Mouse (Mus musculus): ENCODE data around the gene Lrch1. TPM values are rescaled to one million over a fixed set of nuclear protein-coding genes. Genes with fewer than 3 reads are reported as not detected.

Gene Lrch1
- polyA plus RNA-seq, 1 experiment from 2014 or later, result 10.1 TPM

GRCm38 (mm10) chr14:74732079-74732783, 215.4 kb downstream of the Lrch1 start, which contains the start of gene Esd:
Gene Esd, plus strand, starts transcription at chr14:74732297.
- DNase-seq (ENCODE audit: low spot score) (peak; percentile 97), ATAC-seq (replicated peaks; ENCODE audit: insufficient number of reproducible peaks, low FRiP score, low TSS enrichment, low read depth) (peak; percentile 98)
- Histone ChIP-seq H3K4me3 (ENCODE audit: low read depth, low read length) (peak within 1 kb of the TSS; percentile 82), H3K27me3 (ENCODE audit: control insufficient read depth, insufficient read depth, low read length) (no peaks in the 10 kb centered on the region), H3K9me3 (replicated peaks; ENCODE audit: control insufficient read depth, low read length) (no peaks in the 10 kb centered on the region), H3K4me2 (ENCODE audit: low read depth, low read length) (peak within 1 kb of the TSS; percentile 81), H3K27ac (replicated peaks; ENCODE audit: low read depth, low read length) (peak within 1 kb of the TSS; percentile 75; the same call in 1 of the 2 replicates), H3K36me3 (replicated peaks; ENCODE audit: control insufficient read depth, insufficient read depth, low read depth, low read length) (no peaks in the 10 kb centered on the region), H3K9ac (replicated peaks; ENCODE audit: low read length) (peak within 1 kb of the TSS; percentile 84), H3K4me1 (ENCODE audit: control insufficient read depth, insufficient read depth, low read length) (no peaks in the 10 kb centered on the region)
- WGBS, result under 1% methylated on average over 53 of the region's 53 CpGs

- ATAC-seq (replicated peaks; ENCODE audit: insufficient number of reproducible peaks, low FRiP score, low TSS enrichment, low read depth) (no peak), DNase-seq (ENCODE audit: low spot score) (no peak)
- H3K4me2 ChIP-seq (ENCODE audit: low read depth, low read length), result peak overlapping the region; percentile 81
- H3K4me3 ChIP-seq (ENCODE audit: low read depth, low read length), result peak overlapping the region; percentile 82
- H3K9ac ChIP-seq (replicated peaks; ENCODE audit: low read length), result no peak overlapping the region
- WGBS, result 29% methylated on average over 9 of the region's 9 CpGs
- H3K9me3 ChIP-seq (replicated peaks; ENCODE audit: control insufficient read depth, low read length), result no peaks in the 10 kb centered on the region
- no peaks in the 10 kb centered on the region for H3K27me3 ChIP-seq (ENCODE audit: control insufficient read depth, insufficient read depth, low read length)
- no peaks in the 10 kb centered on the region for H3K36me3 ChIP-seq (replicated peaks; ENCODE audit: control insufficient read depth, insufficient read depth, low read depth, low read length)
- no peak overlapping the region for H3K27ac ChIP-seq (replicated peaks; ENCODE audit: low read depth, low read length)
- no peaks in the 10 kb centered on the region for H3K4me1 ChIP-seq (ENCODE audit: control insufficient read depth, insufficient read depth, low read length)
Observed at GRCm38 (mm10) chr14:74731221-74732078, 216.2 kb downstream of the Lrch1 start.

GRCm38 (mm10) chr14:74723541-74723940, 224.1 kb downstream of the Lrch1 start:
- no peaks in the 10 kb centered on the region for H3K36me3 ChIP-seq (replicated peaks; ENCODE audit: control insufficient read depth, insufficient read depth, low read depth, low read length)
- H3K27ac ChIP-seq (replicated peaks; ENCODE audit: low read depth, low read length), result no peak overlapping the region
- no peak for ATAC-seq (replicated peaks; ENCODE audit: insufficient number of reproducible peaks, low FRiP score, low TSS enrichment, low read depth)
- no peak for DNase-seq (ENCODE audit: low spot score)
- H3K9ac ChIP-seq (replicated peaks; ENCODE audit: low read length), result no peak overlapping the region
- no peaks in the 10 kb centered on the region for H3K27me3 ChIP-seq (ENCODE audit: control insufficient read depth, insufficient read depth, low read length)
- no peak overlapping the region for H3K4me3 ChIP-seq (ENCODE audit: low read depth, low read length)
- H3K9me3 ChIP-seq (replicated peaks; ENCODE audit: control insufficient read depth, low read length), result no peaks in the 10 kb centered on the region
- H3K4me1 ChIP-seq (ENCODE audit: control insufficient read depth, insufficient read depth, low read length), result no peaks in the 10 kb centered on the region
- 73% methylated on average over 3 of the region's 3 CpGs for WGBS
- H3K4me2 ChIP-seq (ENCODE audit: low read depth, low read length), result no peak overlapping the region

- Histone ChIP-seq H3K4me1 (ENCODE audit: control insufficient read depth, insufficient read depth, low read length) (no peaks in the 10 kb centered on the region), H3K9ac (replicated peaks; ENCODE audit: low read length) (no peak overlapping the region), H3K27me3 (ENCODE audit: control insufficient read depth, insufficient read depth, low read length) (no peaks in the 10 kb centered on the region), H3K27ac (replicated peaks; ENCODE audit: low read depth, low read length) (no peak overlapping the region), H3K36me3 (replicated peaks; ENCODE audit: control insufficient read depth, insufficient read depth, low read depth, low read length) (no peaks in the 10 kb centered on the region), H3K4me3 (ENCODE audit: low read depth, low read length) (no peak overlapping the region), H3K9me3 (replicated peaks; ENCODE audit: control insufficient read depth, low read length) (no peaks in the 10 kb centered on the region), H3K4me2 (ENCODE audit: low read depth, low read length) (no peak overlapping the region)
- no peak for ATAC-seq (replicated peaks; ENCODE audit: insufficient number of reproducible peaks, low FRiP score, low TSS enrichment, low read depth)
- WGBS, result 27% methylated on average over 3 of the region's 3 CpGs
- peak; percentile 78 for DNase-seq (ENCODE audit: low spot score)
Observed at GRCm38 (mm10) chr14:74709054-74709453, 238.6 kb downstream of the Lrch1 start.

Other genes starting within 250 kb of the Lrch1 start
- 392 and 412 TPM in 2 replicates for gene Esd, start 215.6 kb downstream of the Lrch1 start, polyA plus RNA-seq (2014; fragmentation: Nextera tagmentation; extraction: Ambion mirVana)
- 0.07 and 0.65 TPM in 2 replicates for gene Rubcnl, start 68.2 kb upstream of the Lrch1 start, polyA plus RNA-seq (2014; fragmentation: Nextera tagmentation; extraction: Ambion mirVana)
- gene Lrrc63, start 183.0 kb upstream of the Lrch1 start, polyA plus RNA-seq (2014; fragmentation: Nextera tagmentation; extraction: Ambion mirVana), result 0.21 TPM in 1 of 2 replicates, not detected in the other
- gene Lcp1, start 183.2 kb upstream of the Lrch1 start, polyA plus RNA-seq (2014; fragmentation: Nextera tagmentation; extraction: Ambion mirVana), result 27.5 and 30.5 TPM in 2 replicates